Mouse (Mus musculus) spleen, adult 2 months (tissue): ENCODE results near the gene Id3. TPM values are rescaled to one million over a fixed set of nuclear protein-coding genes. Genes with fewer than 3 reads are reported as not detected.
A peak's percentile ranks its signal among the peaks of the same experiment; 100 is the strongest.

ENCODE experiments used
- DNase-seq, 2 experiments: peaks; one replicate each; pipeline versions ENCODE4 v3.0.0 to v3.0.0-alpha.2; 2012 to 2021; ENCODE audit warnings: low spot score in 2 of 2, low read depth in 1 of 2
- H3K27ac ChIP-seq: fragments of 200-500 bp; 2 replicates; pipeline ENCODE4 v1.5.1; 2012; ENCODE audit warnings: low read length, inconsistent platforms; ENCODE audit not compliant: insufficient read depth
- H3K27me3 ChIP-seq: fragments of 200-500 bp; 2 replicates; pipeline ENCODE4 v1.6.1; 2012; ENCODE audit warnings: mild to moderate bottlenecking, moderate library complexity, low read length, inconsistent platforms; ENCODE audit not compliant: control insufficient read depth, insufficient read depth
- H3K36me3 ChIP-seq: fragments of 200-500 bp; 2 replicates; pipeline ENCODE4 v1.6.1; 2012; ENCODE audit warnings: mild to moderate bottlenecking, low read length, inconsistent platforms; ENCODE audit not compliant: control insufficient read depth, insufficient read depth
- H3K4me1 ChIP-seq: fragments of 200-500 bp; 2 replicates; pipeline ENCODE4 v1.6.1; 2011; ENCODE audit warnings: inconsistent platforms; ENCODE audit not compliant: control insufficient read depth, insufficient read depth, insufficient read length
- H3K4me3 ChIP-seq: fragments of 200-500 bp; 2 replicates; pipeline ENCODE4 v1.5.1; 2011; ENCODE audit warnings: mild to moderate bottlenecking, inconsistent platforms; ENCODE audit not compliant: insufficient read depth, insufficient read length; ENCODE audit errors: extremely low read depth
- CTCF ChIP-seq: fragments of 200-500 bp; IDR thresholded peaks from 2 replicates; pipeline ENCODE4 v1.5.1; 2011; ENCODE audit warnings: mild to moderate bottlenecking, inconsistent platforms; ENCODE audit not compliant: insufficient read depth, insufficient read length, insufficient replicate concordance; ENCODE audit errors: extremely low read depth
- POLR2A ChIP-seq: fragments of 200-500 bp; IDR thresholded peaks from 2 replicates; pipeline ENCODE4 v1.6.1; 2011; ENCODE audit warnings: low read depth, low read length, inconsistent platforms
- WGBS: fragments of 180-500 bp; shearing (Covaris S2); methylation state at CpG from one replicate; pipeline ENCODE4 v1.1.7; 2018; 5-methylcytosine and 5-hydroxymethylcytosine counted together
- polyA plus RNA-seq: library from polyadenylated mRNA; depleted of rRNA; stranded (reverse); fragments of >200 nt; gene quantifications from 2 replicates; pipeline ENCODE4 v1.2.3, GENCODE M21; 2012

Gene Id3
- polyA plus RNA-seq, 1 experiment: 138 TPM

DNA sequence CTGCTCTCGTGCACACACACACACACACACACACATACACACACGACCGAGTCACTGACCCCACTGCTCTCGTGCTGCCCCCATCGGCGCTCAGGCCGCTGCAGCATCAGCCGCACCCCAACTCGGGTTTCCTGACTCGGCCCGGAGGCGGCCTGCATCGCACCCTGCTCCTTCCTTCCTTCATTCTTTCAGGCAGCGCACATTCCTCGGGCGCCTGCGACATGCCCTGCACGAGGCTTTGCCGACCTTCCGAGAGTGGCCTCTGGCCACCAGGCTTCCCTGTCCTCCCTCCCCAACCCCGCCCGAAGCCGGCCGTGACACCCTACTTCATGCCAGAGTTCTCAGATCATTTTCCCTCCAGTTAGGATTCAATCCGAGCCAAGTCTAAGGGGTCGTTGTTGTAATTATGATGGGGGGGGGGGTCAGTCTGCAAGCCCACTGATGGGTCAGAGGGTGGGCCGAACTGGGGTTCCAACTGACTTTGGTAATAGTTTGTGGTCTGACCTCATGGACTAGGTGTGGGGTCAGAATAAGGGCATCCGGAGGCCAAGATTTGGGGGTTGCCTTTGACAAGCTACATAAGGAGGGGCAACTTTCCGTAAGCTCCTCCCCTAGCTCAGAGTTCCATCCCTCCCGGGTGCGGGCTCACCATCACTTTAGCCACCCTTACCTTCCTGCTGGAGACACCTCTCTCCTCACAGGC, 5.2 kb downstream of the Id3 start:
- Histone ChIP-seq H3K4me1 (peaks cover 17% of the 10 kb centered on the region), H3K36me3 (peaks cover 3% of the 10 kb centered on the region; the same call in 1 of the 2 replicates), H3K27ac (peak overlapping the region; percentile 71), H3K4me3 (peak overlapping the region; percentile 58), H3K27me3 (no peaks in the 10 kb centered on the region)
- TF ChIP-seq CTCF (0 out of 2 replicates have a peak, but pooled peaks have one; percentile 0), POLR2A (no peak)
- WGBS: 17% methylated on average over 31 of the region's 31 CpGs
- peak in 1 of 2 experiments; percentile 53 for DNase-seq

GRCm38 (mm10) chr4:136149045-136149379, 5.7 kb downstream of the Id3 start:
- no peak for DNase-seq
- H3K36me3 ChIP-seq: peaks cover 3% of the 10 kb centered on the region; the same call in 1 of the 2 replicates
- TF ChIP-seq POLR2A (no peak), CTCF (no peak)
- H3K27ac ChIP-seq: peak overlapping the region; percentile 71
- 95% methylated on average over 2 of the region's 2 CpGs for WGBS
- no peak overlapping the region for H3K4me3 ChIP-seq
- peaks cover 17% of the 10 kb centered on the region for H3K4me1 ChIP-seq
- H3K27me3 ChIP-seq: no peaks in the 10 kb centered on the region

DNA sequence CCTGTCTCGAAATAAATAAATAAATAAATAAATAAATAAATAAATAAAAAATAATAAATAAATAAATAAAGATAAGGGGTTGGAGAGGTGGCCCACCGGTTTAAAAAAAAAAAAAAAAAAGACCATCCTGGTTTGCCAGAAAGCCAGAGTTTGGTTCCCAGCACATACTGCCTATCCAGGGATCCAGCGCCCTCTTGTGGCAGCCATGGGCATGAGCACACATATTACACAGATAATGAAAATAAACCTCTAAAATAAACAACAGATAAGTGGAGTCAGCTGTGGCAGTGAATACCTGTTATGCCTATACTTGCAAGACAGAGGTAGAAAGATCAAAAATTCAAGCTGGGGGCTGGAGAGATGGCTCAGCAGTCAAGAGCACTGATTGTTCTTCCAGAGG, 6.4 kb downstream of the Id3 start:
- peak; percentile 77; the same call in 1 of the 2 replicates for TF ChIP-seq CTCF
- no peak for TF ChIP-seq POLR2A
- Histone ChIP-seq H3K27ac (no peak overlapping the region), H3K4me1 (peaks cover 17% of the 10 kb centered on the region), H3K36me3 (peaks cover 3% of the 10 kb centered on the region; the same call in 1 of the 2 replicates), H3K4me3 (no peak overlapping the region), H3K27me3 (no peaks in the 10 kb centered on the region)
- DNase-seq: peak in 1 of 2 experiments; percentile 66
- WGBS: 39% methylated on average over 3 of the region's 3 CpGs

DNA sequence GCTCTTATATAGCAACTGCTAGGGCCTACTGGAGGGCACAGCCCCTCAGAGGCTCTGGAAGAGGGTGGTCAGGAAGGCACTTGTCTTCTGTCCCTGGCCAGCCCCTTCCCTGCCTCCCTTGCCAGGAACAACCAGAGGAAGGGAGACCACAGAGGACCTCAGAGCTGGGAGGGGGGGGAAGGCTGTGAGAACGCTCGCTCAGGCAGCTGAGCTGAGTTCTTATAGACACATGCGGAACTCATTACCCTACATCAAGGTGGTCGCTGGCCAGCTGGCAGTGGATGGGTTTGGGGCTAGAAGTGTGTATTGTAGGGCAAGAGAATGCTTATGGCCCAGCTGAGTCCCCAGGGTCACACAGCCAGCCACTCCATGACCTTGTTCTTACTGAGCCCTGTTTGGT, 7.3 kb downstream of the Id3 start:
- peaks cover 17% of the 10 kb centered on the region for H3K4me1 ChIP-seq
- H3K27ac ChIP-seq: no peak overlapping the region
- no peak for TF ChIP-seq CTCF
- no peak for DNase-seq
- 91% methylated on average over 4 of the region's 4 CpGs for WGBS
- no peaks in the 10 kb centered on the region for H3K36me3 ChIP-seq
- no peaks in the 10 kb centered on the region for H3K27me3 ChIP-seq
- no peak overlapping the region for H3K4me3 ChIP-seq

GRCm38 (mm10) chr4:136152821-136153220, 9.5 kb downstream of the Id3 start:
- WGBS: 90% methylated on average over 4 of the region's 4 CpGs

GRCm38 (mm10) chr4:136154462-136154861, 11.2 kb downstream of the Id3 start:
- Histone ChIP-seq H3K4me1 (no peaks in the 10 kb centered on the region), H3K36me3 (no peaks in the 10 kb centered on the region), H3K27ac (no peak overlapping the region), H3K27me3 (no peaks in the 10 kb centered on the region), H3K4me3 (no peak overlapping the region)
- no peak for DNase-seq
- WGBS: 84% methylated on average over 9 of the region's 9 CpGs
- TF ChIP-seq POLR2A (no peak), CTCF (no peak)

More at GRCm38 (mm10) chr4:136152821-136153220, 9.5 kb downstream of the Id3 start:
- H3K4me1 ChIP-seq: peaks cover 8% of the 10 kb centered on the region; the same call in 1 of the 2 replicates
- no peak for DNase-seq
- no peaks in the 10 kb centered on the region for H3K27me3 ChIP-seq
- no peaks in the 10 kb centered on the region for H3K36me3 ChIP-seq
- no peak overlapping the region for H3K27ac ChIP-seq
- TF ChIP-seq CTCF (no peak), POLR2A (no peak)
- no peak overlapping the region for H3K4me3 ChIP-seq

GRCm38 (mm10) chr4:136158498-136158897, 15.2 kb downstream of the Id3 start:
- H3K4me3 ChIP-seq: no peak overlapping the region
- 86% methylated on average over 6 of the region's 6 CpGs for WGBS
- TF ChIP-seq CTCF (peak; percentile 3; the same call in 1 of the 2 replicates), POLR2A (no peak)
- DNase-seq: no peak
- H3K36me3 ChIP-seq: no peaks in the 10 kb centered on the region
- no peak overlapping the region for H3K27ac ChIP-seq
- no peaks in the 10 kb centered on the region for H3K27me3 ChIP-seq
- no peaks in the 10 kb centered on the region for H3K4me1 ChIP-seq
